ENCODE assay signal across 20 mouse cellular contexts in genomic region chr10:12586200-12586599, GRCm38 (mm10).
DNase-seq lines count a peak whose midpoint lies in the region; ATAC-seq and TF ChIP-seq lines count a peak whose summit lies in the region.
"Had no signal": no experiment of that assay in that cellular context is flagged by ENCODE, and none has a peak within 500 bp of the region (broad histone marks: within the 10 kb centered on the region; RNA-seq: fewer than 3 reads in every experiment).

No protein-coding gene starts in this region.

- H3K9me3 ChIP-seq in forebrain, embryonic 15.5 days: no peaks in the 10 kb centered on the region
- H3K9me3 ChIP-seq in forebrain, postnatal 0 days (ENCODE audit: low read length): no peaks in the 10 kb centered on the region
- H3K9me3 ChIP-seq in midbrain, embryonic 11.5 days (ENCODE audit: control insufficient read depth, low read length): no peaks in the 10 kb centered on the region
- no peaks in the 10 kb centered on the region for H3K9me3 ChIP-seq in midbrain, embryonic 10.5 days (replicated peaks)
- H3K9me3 ChIP-seq: embryonic facial prominence, embryonic 10.5 days; embryonic facial prominence, embryonic 12.5 days; forebrain, embryonic 13.5 days had no signal

- no peak overlapping the region for H3K9ac ChIP-seq in forebrain, embryonic 15.5 days (replicated peaks)
- H3K9ac ChIP-seq in forebrain, postnatal 0 days: no peak overlapping the region
- no peak overlapping the region for H3K9ac ChIP-seq in midbrain, embryonic 11.5 days (ENCODE audit: low read length)
- H3K9ac ChIP-seq: embryonic facial prominence, embryonic 12.5 days; forebrain, embryonic 13.5 days had no signal

- ATAC-seq in forebrain, embryonic 15.5 days (replicated peaks): 0 out of 2 replicates have a peak, but pooled peaks have one; percentile 27
- no peak for ATAC-seq in forebrain, postnatal 0 days
- no peak for ATAC-seq in midbrain, embryonic 11.5 days (ENCODE audit: low FRiP score)
- ATAC-seq: activated CD4-positive, CD25-positive, alpha-beta regulatory T cell, adult 4 months; Patski had no signal

- no peak for TF ChIP-seq CTCF in forebrain, postnatal 0 days (IDR thresholded peaks at IDR 0.05; ENCODE audit: low read depth)

- H3K4me2 ChIP-seq in forebrain, embryonic 15.5 days (replicated peaks): no peak overlapping the region
- no peak overlapping the region for H3K4me2 ChIP-seq in forebrain, postnatal 0 days (ENCODE audit: low read depth)
- no peak overlapping the region for H3K4me2 ChIP-seq in midbrain, embryonic 11.5 days
- H3K4me2 ChIP-seq: embryonic facial prominence, embryonic 12.5 days; forebrain, embryonic 13.5 days had no signal

- no peak overlapping the region for H3K27ac ChIP-seq in forebrain, embryonic 15.5 days (replicated peaks)
- H3K27ac ChIP-seq in forebrain, postnatal 0 days (ENCODE audit: low read depth, low read length): no peak overlapping the region
- H3K27ac ChIP-seq in midbrain, embryonic 11.5 days (ENCODE audit: low read depth, low read length): no peak overlapping the region
- H3K27ac ChIP-seq in midbrain, embryonic 10.5 days (replicated peaks): no peak overlapping the region
- H3K27ac ChIP-seq: embryonic facial prominence, embryonic 10.5 days; embryonic facial prominence, embryonic 12.5 days; forebrain, embryonic 13.5 days had no signal

- DNase-seq in forebrain, postnatal 0 days: no peak
- DNase-seq in midbrain, embryonic 11.5 days (ENCODE audit: low spot score, missing footprints): peak; percentile 33
- DNase-seq in midbrain, embryonic 10.5 days (ENCODE audit: low spot score): no peak
- DNase-seq in ES-CJ7 (ENCODE audit: low read depth, low spot score): peak; percentile 34
- peak; percentile 30 for DNase-seq in ZHBTc4 (ENCODE audit: low read depth, low spot score)
- no peak for DNase-seq in B cell, adult 2 months
- DNase-seq: adrenal gland, adult 8-10 months; adrenal gland, postnatal 14 days; adrenal gland, postnatal 36 days; cerebellum, adult 11-12 months; cerebellum, adult 2 months; cerebellum, adult 9-10 months; cerebellum, postnatal 10 days; cerebellum, postnatal 25 days had no signal

- H3K36me3 ChIP-seq in forebrain, embryonic 15.5 days: no peaks in the 10 kb centered on the region
- H3K36me3 ChIP-seq in forebrain, postnatal 0 days (ENCODE audit: insufficient read depth): no peaks in the 10 kb centered on the region
- no peaks in the 10 kb centered on the region for H3K36me3 ChIP-seq in midbrain, embryonic 11.5 days (ENCODE audit: control insufficient read depth, insufficient read depth, low read length)
- H3K36me3 ChIP-seq in midbrain, embryonic 10.5 days: no peaks in the 10 kb centered on the region
- H3K36me3 ChIP-seq: embryonic facial prominence, embryonic 10.5 days; embryonic facial prominence, embryonic 12.5 days had no signal

- no peak overlapping the region for H3K4me3 ChIP-seq in forebrain, embryonic 15.5 days
- H3K4me3 ChIP-seq in forebrain, postnatal 0 days (ENCODE audit: low read depth, low read length): no peak overlapping the region
- no peak overlapping the region for H3K4me3 ChIP-seq in midbrain, embryonic 11.5 days (ENCODE audit: low read depth, low read length)
- no peak overlapping the region for H3K4me3 ChIP-seq in midbrain, embryonic 10.5 days
- H3K4me3 ChIP-seq: embryonic facial prominence, embryonic 10.5 days; embryonic facial prominence, embryonic 12.5 days; forebrain, embryonic 13.5 days had no signal

- H3K27me3 ChIP-seq in forebrain, embryonic 15.5 days: no peaks in the 10 kb centered on the region
- H3K27me3 ChIP-seq in forebrain, postnatal 0 days (ENCODE audit: insufficient read depth, low read length): no peaks in the 10 kb centered on the region
- H3K27me3 ChIP-seq in midbrain, embryonic 11.5 days (ENCODE audit: control insufficient read depth, insufficient read depth, low read length): no peaks in the 10 kb centered on the region
- no peaks in the 10 kb centered on the region for H3K27me3 ChIP-seq in midbrain, embryonic 10.5 days (ENCODE audit: low read depth, poor library complexity, severe bottlenecking)
- H3K27me3 ChIP-seq: embryonic facial prominence, embryonic 12.5 days; forebrain, embryonic 13.5 days; Patski had no signal

- 96% methylated on average over 1 of the region's 1 CpGs for WGBS in forebrain, embryonic 15.5 days
- 74% methylated on average over 1 of the region's 1 CpGs for WGBS in forebrain, postnatal 0 days
- 85% methylated on average over 1 of the region's 1 CpGs for WGBS in midbrain, embryonic 11.5 days
- 89% methylated on average over 1 of the region's 1 CpGs for WGBS in midbrain, embryonic 10.5 days

- H3K4me1 ChIP-seq in forebrain, embryonic 15.5 days: peaks cover 11% of the 10 kb centered on the region; the same call in 1 of the 2 replicates
- H3K4me1 ChIP-seq in forebrain, postnatal 0 days (ENCODE audit: insufficient read depth): 0 out of 2 replicates have a peak, but pooled peaks cover 5% of the 10 kb centered on the region
- H3K4me1 ChIP-seq in midbrain, embryonic 11.5 days (ENCODE audit: control insufficient read depth, insufficient read depth, low read length): no peaks in the 10 kb centered on the region
- H3K4me1 ChIP-seq in midbrain, embryonic 10.5 days: no peaks in the 10 kb centered on the region
- H3K4me1 ChIP-seq: embryonic facial prominence, embryonic 10.5 days; embryonic facial prominence, embryonic 12.5 days had no signal

Comparison
In these comparisons a context has a peak if more than half of its experiments do, and no peak if none do; other contexts are left out.
1. DNase-seq: peak in midbrain, embryonic 11.5 days (single experiment), ES-CJ7 (single experiment) and ZHBTc4 (single experiment); none in forebrain, postnatal 0 days (single experiment), midbrain, embryonic 10.5 days (single experiment) and B cell, adult 2 months (0 of 2).